Mouse (Mus musculus): Measurements from ENCODE around the gene Dnajb4.

The Dnajb4 gene

GRCm38 (mm10) chr3:152171862-152172261, 38.2 kb downstream of the Dnajb4 start:
- no peak for DNase-seq (ENCODE audit: low read depth)

GRCm38 (mm10) chr3:152171236-152171635, 38.9 kb downstream of the Dnajb4 start:
- no peak for DNase-seq (ENCODE audit: low read depth)

GRCm38 (mm10) chr3:152170407-152170806, 39.7 kb downstream of the Dnajb4 start:
- no peak for DNase-seq (ENCODE audit: low read depth)

GRCm38 (mm10) chr3:152168007-152168406, 42.1 kb downstream of the Dnajb4 start:
- no peak for DNase-seq (ENCODE audit: low read depth)

- no peak for DNase-seq (ENCODE audit: low read depth)
These were observed 43.2 kb downstream of the Dnajb4 start for GRCm38 (mm10) chr3:152166699-152167451.

GRCm38 (mm10) chr3:152166099-152166423, 44.0 kb downstream of the Dnajb4 start, which contains the start of gene Gipc2:
Gene Gipc2, minus strand, starts transcription at chr3:152166230.
- DNase-seq (ENCODE audit: low read depth): no peak

GRCm38 (mm10) chr3:152165351-152166098, 44.6 kb downstream of the Dnajb4 start:
- DNase-seq (ENCODE audit: low read depth): no peak

GRCm38 (mm10) chr3:152165014-152165350, 45.1 kb downstream of the Dnajb4 start:
- no peak for DNase-seq (ENCODE audit: low read depth)

GRCm38 (mm10) chr3:152163320-152163719, 46.8 kb downstream of the Dnajb4 start:
- no peak for DNase-seq (ENCODE audit: low read depth)

- no peak for DNase-seq (ENCODE audit: low read depth)
These were observed 49.5 kb downstream of the Dnajb4 start for GRCm38 (mm10) chr3:152160607-152161006.

- DNase-seq (ENCODE audit: low read depth): no peak
These were observed 50.8 kb downstream of the Dnajb4 start for GRCm38 (mm10) chr3:152159321-152159720.

GRCm38 (mm10) chr3:152158344-152159291, 51.5 kb downstream of the Dnajb4 start:
- no peak for DNase-seq (ENCODE audit: low read depth)

GRCm38 (mm10) chr3:152156816-152157496, 53.1 kb downstream of the Dnajb4 start:
- no peak for DNase-seq (ENCODE audit: low read depth)

- no peak for DNase-seq (ENCODE audit: low read depth)
These were observed 54.7 kb downstream of the Dnajb4 start for GRCm38 (mm10) chr3:152155296-152155948.

GRCm38 (mm10) chr3:152154095-152154494, 56.0 kb downstream of the Dnajb4 start:
- no peak for DNase-seq (ENCODE audit: low read depth)

- DNase-seq (ENCODE audit: low read depth): no peak
These were observed 57.0 kb downstream of the Dnajb4 start for GRCm38 (mm10) chr3:152153152-152153551.

GRCm38 (mm10) chr3:152152483-152152804, 57.7 kb downstream of the Dnajb4 start:
- no peak for DNase-seq (ENCODE audit: low read depth)

GRCm38 (mm10) chr3:152151725-152152482, 58.2 kb downstream of the Dnajb4 start:
- DNase-seq (ENCODE audit: low read depth): no peak

- DNase-seq (ENCODE audit: low read depth): no peak
These were observed 60.2 kb downstream of the Dnajb4 start for GRCm38 (mm10) chr3:152149863-152150262.

- no peak for DNase-seq (ENCODE audit: low read depth)
These were observed 60.7 kb downstream of the Dnajb4 start for GRCm38 (mm10) chr3:152149449-152149848.
